Mouse (Mus musculus) layer of hippocampus, adult 9-10 months (tissue): ENCODE results near the gene Eml2.

ENCODE experiments used
- DNase-seq: peaks from one replicate; pipeline ENCODE4 v3.0.0; 2022; ENCODE audit warnings: low spot score

Eml2 gene

DNA sequence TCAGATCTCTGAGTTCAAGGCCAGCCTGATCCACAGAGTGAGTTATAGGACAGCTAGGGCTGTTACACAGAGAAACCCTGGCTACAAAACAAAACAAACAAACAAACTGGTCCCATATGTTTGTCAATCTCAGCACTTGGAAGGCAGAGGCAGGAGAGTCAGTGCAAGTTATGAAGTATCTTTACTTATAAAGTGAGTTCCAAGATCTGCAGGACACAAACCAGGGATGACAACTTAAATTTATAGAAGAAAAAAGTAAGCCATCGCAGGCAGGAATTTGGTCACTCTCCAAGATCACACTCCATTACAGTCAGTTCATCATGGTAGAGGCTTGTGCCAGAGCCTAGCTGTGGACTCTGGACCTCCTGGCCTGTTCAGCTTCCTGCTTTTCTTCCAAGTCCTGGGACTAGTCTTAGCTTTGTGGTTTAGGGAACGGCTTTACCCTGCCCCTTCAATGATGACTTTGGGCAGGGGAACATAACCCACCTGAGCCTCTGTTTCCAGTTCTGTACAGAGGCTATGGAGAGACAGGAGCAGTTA, 53.9 kb downstream of the Eml2 start:
- DNase-seq, result no peak

- DNase-seq, result no peak
Measured at GRCm38 (mm10) chr7:19230899-19231298, 54.7 kb downstream of the Eml2 start.

DNA sequence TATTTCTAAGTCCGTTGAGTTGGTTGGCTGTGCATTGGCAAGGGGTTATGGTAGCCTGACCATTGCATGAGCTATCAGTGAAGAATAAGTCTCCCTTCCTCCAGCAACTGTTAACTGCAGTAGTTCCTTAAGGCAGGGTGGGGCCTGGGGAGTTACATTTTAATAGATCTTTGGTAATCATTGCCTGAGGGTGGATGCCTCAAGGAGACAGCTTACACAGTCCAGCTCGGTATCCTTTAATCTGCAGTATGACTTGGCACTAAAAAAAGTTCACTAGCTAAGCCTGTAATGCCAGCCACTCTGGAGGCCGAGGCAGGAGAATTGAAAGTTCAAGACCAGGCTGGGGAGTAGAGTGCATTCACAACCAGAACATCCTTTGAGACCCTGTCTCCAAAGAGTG, 55.6 kb downstream of the Eml2 start:
- no peak for DNase-seq

- DNase-seq, result no peak
Measured at GRCm38 (mm10) chr7:19234652-19235051, 58.4 kb downstream of the Eml2 start.

- DNase-seq, result no peak
Measured at GRCm38 (mm10) chr7:19235092-19235671, 59.0 kb downstream of the Eml2 start.

GRCm38 (mm10) chr7:19236411-19236810, 60.2 kb downstream of the Eml2 start:
- DNase-seq, result no peak

DNA sequence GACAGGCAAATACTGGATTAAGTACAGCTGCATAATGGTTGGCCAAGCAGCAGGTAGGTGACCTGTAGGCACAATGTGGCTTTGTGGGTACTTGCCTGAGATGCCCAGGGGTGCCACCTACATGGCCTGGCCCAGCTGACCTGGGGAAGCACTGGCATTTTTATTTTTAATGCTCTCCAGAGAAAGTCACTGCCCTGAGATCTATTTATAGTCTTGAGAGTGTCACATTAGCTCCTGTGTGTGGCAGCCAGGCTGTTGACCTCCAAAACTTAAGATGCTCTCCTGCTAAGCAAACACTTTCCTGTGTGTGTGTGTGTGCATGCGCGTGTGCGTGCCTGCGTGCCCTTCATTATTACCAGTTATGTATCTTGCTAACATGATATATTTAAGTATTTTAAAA, 62.1 kb downstream of the Eml2 start:
- DNase-seq, result no peak

DNA sequence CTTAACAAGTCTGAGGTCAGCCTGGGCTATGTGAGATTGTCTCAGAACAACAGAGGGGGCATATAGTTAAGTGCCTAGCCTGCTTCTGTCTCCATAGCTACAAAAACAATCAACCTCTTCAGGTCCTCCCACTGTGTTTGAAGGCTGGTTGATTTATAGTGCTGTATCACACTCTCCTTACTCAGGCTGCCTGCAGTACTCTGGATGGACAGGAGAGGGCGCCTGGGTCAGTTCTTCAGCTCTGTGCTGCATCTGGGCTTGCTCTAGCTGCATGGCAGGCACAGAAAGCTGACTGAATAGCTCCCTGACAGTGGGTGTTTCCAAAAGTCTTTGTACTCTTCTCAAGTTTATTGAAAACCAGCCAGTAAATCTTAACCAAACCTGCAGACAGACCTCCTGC, 63.2 kb downstream of the Eml2 start:
- DNase-seq, result peak; percentile 85

- DNase-seq, result no peak
Measured at GRCm38 (mm10) chr7:19239986-19240385, 63.8 kb downstream of the Eml2 start.

DNA sequence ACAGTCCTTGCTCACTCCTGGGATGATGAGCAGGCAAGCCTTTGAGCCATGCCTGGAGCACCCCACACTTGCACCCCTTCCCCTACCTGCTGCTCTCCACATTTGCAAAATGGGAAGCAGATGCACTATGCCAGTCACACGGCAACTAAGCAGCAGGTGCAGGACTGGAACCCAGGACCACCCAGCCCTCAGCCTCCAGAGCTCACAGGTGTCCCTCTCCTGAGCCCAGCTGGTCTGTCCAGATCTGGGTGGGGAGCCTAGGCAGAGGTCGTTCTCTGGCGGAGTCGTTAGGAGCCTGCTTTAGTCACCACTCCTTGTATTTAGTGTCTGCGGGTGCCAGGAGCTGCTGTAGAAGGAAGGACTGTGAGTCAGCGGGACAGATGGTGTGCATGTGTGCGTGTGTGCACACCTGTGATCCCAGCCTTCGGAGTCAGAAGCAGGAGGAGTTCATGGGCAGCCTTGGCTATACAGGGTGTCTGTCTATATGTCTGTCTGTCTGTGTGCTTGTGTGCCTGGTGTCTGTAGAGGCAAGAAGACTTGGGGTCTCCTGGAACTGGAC, 64.8 kb downstream of the Eml2 start:
- DNase-seq, result no peak

DNA sequence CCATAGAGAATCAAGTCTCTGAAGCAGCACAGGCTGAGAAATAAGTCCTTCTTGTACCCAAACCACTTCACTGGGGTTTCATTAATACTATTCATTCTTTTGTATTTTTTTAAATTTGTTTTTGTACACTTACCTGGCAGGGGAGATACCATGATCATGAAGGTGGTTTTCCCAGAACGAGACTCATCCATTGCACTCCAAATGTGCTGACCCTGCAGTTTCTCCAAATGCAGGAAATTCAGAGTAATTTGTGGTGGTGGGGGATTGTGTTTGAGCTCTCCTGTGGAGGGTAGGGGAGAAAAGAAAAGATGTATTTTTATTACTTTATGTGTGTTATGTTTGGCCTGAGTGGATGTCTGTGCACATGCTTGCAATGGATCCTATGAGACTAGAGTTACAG, 65.8 kb downstream of the Eml2 start:
- no peak for DNase-seq

- DNase-seq, result no peak
Measured at GRCm38 (mm10) chr7:19243858-19244257, 67.6 kb downstream of the Eml2 start.

- no peak for DNase-seq
Measured at GRCm38 (mm10) chr7:19245083-19245482, 68.9 kb downstream of the Eml2 start.

- no peak for DNase-seq
Measured at GRCm38 (mm10) chr7:19246855-19247254, 70.6 kb downstream of the Eml2 start.

GRCm38 (mm10) chr7:19247511-19247910, 71.3 kb downstream of the Eml2 start:
- no peak for DNase-seq

- DNase-seq, result no peak
Measured at GRCm38 (mm10) chr7:19252078-19252477, 75.9 kb downstream of the Eml2 start.

DNA sequence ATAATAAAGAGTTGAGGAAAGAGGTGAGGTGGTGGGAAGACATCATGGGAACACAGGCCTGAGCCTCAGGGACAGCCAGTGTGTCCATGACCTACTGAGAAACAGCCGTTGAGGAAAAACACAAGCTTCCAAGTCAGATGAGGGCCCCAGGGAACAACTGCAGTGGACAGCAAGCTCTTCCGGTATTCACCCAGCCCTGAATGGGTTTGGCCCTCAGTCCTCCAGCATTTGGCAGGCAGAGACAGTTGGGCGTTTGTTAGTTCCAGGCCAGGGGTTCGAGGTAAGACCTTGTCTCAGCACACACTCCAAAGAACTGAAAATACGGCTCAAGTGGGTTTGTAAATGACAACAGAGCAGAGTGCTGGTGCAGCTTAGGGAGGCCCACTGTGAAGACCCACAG, 77.2 kb downstream of the Eml2 start:
- DNase-seq, result no peak

DNA sequence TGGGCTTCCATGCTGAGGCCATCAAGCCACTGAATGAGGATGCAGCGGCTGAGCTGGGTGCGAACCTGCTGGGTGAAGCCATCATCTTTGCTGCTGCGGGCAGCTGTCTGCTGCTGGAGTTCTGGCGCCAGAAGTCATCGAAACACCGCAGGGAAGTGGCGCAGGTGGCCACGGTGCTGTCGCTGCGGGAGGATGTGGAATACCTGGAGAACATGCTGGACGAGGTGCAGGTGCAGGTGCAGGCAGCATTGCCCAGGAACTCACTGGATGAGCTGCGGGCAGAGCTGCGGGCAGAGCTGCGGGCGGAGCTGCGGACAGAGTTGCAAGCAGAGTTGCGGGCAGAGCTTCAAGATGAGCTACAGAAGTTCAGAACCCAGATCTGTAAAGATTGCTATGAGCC, 79.2 kb downstream of the Eml2 start:
- no peak for DNase-seq
